Mouse (Mus musculus): ENCODE data around the gene Edn2.

Gene Edn2

GRCm38 (mm10) chr4:120206471-120206891 is 45.5 kb downstream of the Edn2 start:
- no peak for DNase-seq

GRCm38 (mm10) chr4:120212080-120212479 is 51.1 kb downstream of the Edn2 start:
- DNase-seq, result no peak

- no peak for DNase-seq
These were observed 51.8 kb downstream of the Edn2 start for GRCm38 (mm10) chr4:120212812-120213211.

- DNase-seq, result peak; percentile 41
These were observed 55.0 kb downstream of the Edn2 start for GRCm38 (mm10) chr4:120215915-120216591.

- DNase-seq, result no peak
These were observed 55.9 kb downstream of the Edn2 start for GRCm38 (mm10) chr4:120216883-120217282.
